Mouse (Mus musculus) neural tube, embryonic 13.5 days (tissue): Measurements from ENCODE around the gene Phf11a. TPM values are rescaled to one million over a fixed set of nuclear protein-coding genes. Genes with fewer than 3 reads are reported as not detected.

ENCODE experiments used
- ATAC-seq: fragments of 200-750 bp; cut with Nextera tagmentation; 2 replicates; pipeline ENCODE4 v1.8.0; 2017; ENCODE audit warnings: low read depth, mild to moderate bottlenecking, moderate TSS enrichment, moderate library complexity
- H3K27ac ChIP-seq: fragments of 300-500 bp; sonication (generic); replicated peaks from 2 replicates; pipeline ENCODE4 v1.5.1; 2015; ENCODE audit warnings: moderate library complexity, mild to moderate bottlenecking, inconsistent platforms
- H3K27me3 ChIP-seq: fragments of 300-500 bp; sonication (generic); 2 replicates; pipeline ENCODE4 v1.6.1; 2015; ENCODE audit warnings: mild to moderate bottlenecking, inconsistent platforms
- H3K36me3 ChIP-seq: fragments of 300-500 bp; sonication (generic); 2 replicates; pipeline ENCODE4 v1.6.1; 2015; ENCODE audit warnings: mild to moderate bottlenecking, inconsistent platforms
- H3K4me1 ChIP-seq: fragments of 300-500 bp; sonication (generic); replicated peaks from 2 replicates; pipeline ENCODE4 v1.6.1; 2015; ENCODE audit warnings: inconsistent platforms
- H3K4me2 ChIP-seq: fragments of 300-500 bp; sonication (generic); 2 replicates; pipeline ENCODE4 v1.6.1; 2015; ENCODE audit warnings: inconsistent platforms, mild to moderate bottlenecking, moderate library complexity
- H3K4me3 ChIP-seq: fragments of 300-500 bp; sonication (generic); 2 replicates; pipeline ENCODE4 v1.5.1; 2015; ENCODE audit warnings: mild to moderate bottlenecking, inconsistent platforms
- H3K9ac ChIP-seq: fragments of 300-500 bp; sonication (generic); 2 replicates; pipeline ENCODE4 v1.6.1; 2015; ENCODE audit warnings: moderate library complexity, mild to moderate bottlenecking, inconsistent platforms
- H3K9me3 ChIP-seq: fragments of 300-500 bp; sonication (generic); 2 replicates; pipeline ENCODE4 v1.6.1; 2016; ENCODE audit warnings: inconsistent platforms
- WGBS: fragments of 180-500 bp; shearing (Covaris S2); methylation state at CpG from one replicate; pipeline ENCODE4 v1.1.7; 2015; 5-methylcytosine and 5-hydroxymethylcytosine counted together
- polyA plus RNA-seq: library from polyadenylated mRNA; unstranded; fragments of >200 nt; fragmentation: Nextera tagmentation; extraction: Ambion mirVana; gene quantifications from 2 replicates; pipeline ENCODE4 v1.2.1, GENCODE M21; 2015

Gene Phf11a
- polyA plus RNA-seq, 1 experiment from 2014 or later: not detected

GRCm38 (mm10) chr14:59232003-59232402, 65.3 kb downstream of the Phf11a start:
- Histone ChIP-seq H3K4me1 (no peaks in the 10 kb centered on the region), H3K9me3 (no peaks in the 10 kb centered on the region), H3K27me3 (no peaks in the 10 kb centered on the region), H3K27ac (no peak overlapping the region), H3K4me2 (no peak overlapping the region), H3K4me3 (no peak overlapping the region), H3K9ac (no peak overlapping the region), H3K36me3 (peaks cover 94% of the 10 kb centered on the region)
- WGBS: 73% methylated on average over 5 of the region's 5 CpGs
- ATAC-seq: no peak

- Histone ChIP-seq H3K27ac (no peak overlapping the region), H3K9ac (no peak overlapping the region), H3K4me3 (no peak overlapping the region), H3K36me3 (peaks cover 97% of the 10 kb centered on the region), H3K9me3 (no peaks in the 10 kb centered on the region), H3K4me1 (no peaks in the 10 kb centered on the region), H3K4me2 (no peak overlapping the region), H3K27me3 (no peaks in the 10 kb centered on the region)
- 91% methylated on average over 21 of the region's 21 CpGs for WGBS
- ATAC-seq: no peak
These were observed 66.9 kb downstream of the Phf11a start for GRCm38 (mm10) chr14:59230331-59230966.

GRCm38 (mm10) chr14:59229822-59230221, 67.5 kb downstream of the Phf11a start:
- no peak for ATAC-seq

More at GRCm38 (mm10) chr14:59229822-59230221, 67.5 kb downstream of the Phf11a start:
- Histone ChIP-seq H3K27me3 (no peaks in the 10 kb centered on the region), H3K4me1 (no peaks in the 10 kb centered on the region), H3K9me3 (no peaks in the 10 kb centered on the region), H3K4me2 (no peak overlapping the region), H3K27ac (no peak overlapping the region), H3K9ac (no peak overlapping the region), H3K36me3 (peaks cover 95% of the 10 kb centered on the region), H3K4me3 (no peak overlapping the region)
- WGBS: 92% methylated on average over 3 of the region's 3 CpGs

Other genes with a start within 250 kb of the Phf11a start
- gene 1700129C05Rik, start 154.6 kb downstream of the Phf11a start, polyA plus RNA-seq: not detected in 2 replicates
- not detected in 2 replicates for gene Gm5142, start 118.8 kb downstream of the Phf11a start, polyA plus RNA-seq
- gene Rcbtb1, start 96.3 kb downstream of the Phf11a start, polyA plus RNA-seq: 58.2 and 58.6 TPM in 2 replicates
- not detected in 2 replicates for gene Gm6904, start 37.3 kb downstream of the Phf11a start, polyA plus RNA-seq
- gene Phf11b, start 43.8 kb upstream of the Phf11a start, polyA plus RNA-seq: 0.54 TPM in 1 of 2 replicates, not detected in the other
- 0.47 and 0.48 TPM in 2 replicates for gene Phf11d, start 67.9 kb upstream of the Phf11a start, polyA plus RNA-seq
- 0.38 and 0.40 TPM in 2 replicates for gene Phf11c, start 97.9 kb upstream of the Phf11a start, polyA plus RNA-seq
- gene Setdb2, start 143.4 kb upstream of the Phf11a start, polyA plus RNA-seq: 6.1 and 9.7 TPM in 2 replicates
- gene Cab39l, start 143.4 kb upstream of the Phf11a start, polyA plus RNA-seq: 22.8 and 23.4 TPM in 2 replicates